Mouse (Mus musculus) stomach, embryonic 14.5 days (tissue): ENCODE data around the gene Parp14. TPM values are rescaled to one million over a fixed set of nuclear protein-coding genes. Genes with fewer than 3 reads are reported as not detected.

Source experiments
- ATAC-seq: fragments of 200-750 bp; cut with Nextera tagmentation; 2 replicates; pipeline ENCODE4 v1.8.0; 2017; ENCODE audit warnings: low read depth, moderate TSS enrichment; ENCODE audit not compliant: insufficient number of reproducible peaks, insufficient read depth, low FRiP score
- H3K27ac ChIP-seq: fragments of 300-500 bp; sonication (generic); 2 replicates; pipeline ENCODE4 v1.5.1; 2014; ENCODE audit warnings: mild to moderate bottlenecking, low read length, moderate library complexity, mixed read lengths
- H3K27me3 ChIP-seq: fragments of 300-500 bp; sonication (generic); 2 replicates; pipeline ENCODE4 v1.6.1; 2014; ENCODE audit warnings: low read length, control low read depth, mixed read lengths; ENCODE audit not compliant: control insufficient read depth, insufficient read depth
- H3K36me3 ChIP-seq: fragments of 300-500 bp; sonication (generic); 2 replicates; pipeline ENCODE4 v1.6.1; 2014; ENCODE audit warnings: mild to moderate bottlenecking, control low read depth, low read length, moderate library complexity, mixed read lengths; ENCODE audit not compliant: control insufficient read depth, insufficient read depth
- H3K4me1 ChIP-seq: fragments of 300-500 bp; sonication (generic); 2 replicates; pipeline ENCODE4 v1.6.1; 2014; ENCODE audit warnings: low read length, control low read depth, mixed read lengths; ENCODE audit not compliant: control insufficient read depth, insufficient read depth
- H3K4me2 ChIP-seq: fragments of 300-500 bp; sonication (generic); replicated peaks from 2 replicates; pipeline ENCODE4 v1.6.1; 2014; ENCODE audit warnings: low read depth, low read length, control low read depth
- H3K4me3 ChIP-seq: fragments of 300-500 bp; sonication (generic); 2 replicates; pipeline ENCODE4 v1.5.1; 2014; ENCODE audit warnings: low read depth, low read length, control low read depth
- H3K9ac ChIP-seq: fragments of 300-500 bp; sonication (generic); replicated peaks from 2 replicates; pipeline ENCODE4 v1.6.1; 2014; ENCODE audit warnings: low read depth, mild to moderate bottlenecking, control low read depth, low read length, moderate library complexity, mixed read lengths
- H3K9me3 ChIP-seq: fragments of 300-500 bp; sonication (generic); 2 replicates; pipeline ENCODE4 v1.6.1; 2016; ENCODE audit warnings: low read depth, low read length, control low read depth; ENCODE audit not compliant: control insufficient read depth
- WGBS: fragments of 180-500 bp; shearing (Covaris S2); extraction: QIAGEN DNeasy Blood & Tissue Kit; methylation state at CpG from one replicate; pipeline ENCODE4 v1.1.7; 2014; 5-methylcytosine and 5-hydroxymethylcytosine counted together
- polyA plus RNA-seq: library from polyadenylated mRNA; unstranded; fragments of >200 nt; fragmentation: Nextera tagmentation; extraction: Ambion mirVana; gene quantifications from 2 replicates; pipeline ENCODE4 v1.2.1, GENCODE M21; 2014

Parp14 gene
- polyA plus RNA-seq, 1 experiment from 2014 or later = 1.2 TPM

GRCm38 (mm10) chr16:35860236-35860635, 11.1 kb downstream of the Parp14 start:
- ATAC-seq = no peak
- H3K27ac ChIP-seq = no peak overlapping the region
- H3K36me3 ChIP-seq = no peaks in the 10 kb centered on the region
- no peak overlapping the region for H3K9ac ChIP-seq
- no peak overlapping the region for H3K4me3 ChIP-seq
- H3K4me1 ChIP-seq = no peaks in the 10 kb centered on the region
- WGBS = 50% methylated on average over 16 of the region's 16 CpGs
- H3K27me3 ChIP-seq = no peaks in the 10 kb centered on the region
- no peaks in the 10 kb centered on the region for H3K9me3 ChIP-seq
- H3K4me2 ChIP-seq = no peak overlapping the region

- WGBS = 88% methylated on average over 18 of the region's 18 CpGs
- Histone ChIP-seq H3K4me1 (no peaks in the 10 kb centered on the region), H3K9me3 (no peaks in the 10 kb centered on the region), H3K36me3 (no peaks in the 10 kb centered on the region), H3K9ac (no peak overlapping the region), H3K4me2 (no peak overlapping the region), H3K4me3 (no peak overlapping the region), H3K27ac (no peak overlapping the region), H3K27me3 (no peaks in the 10 kb centered on the region)
- ATAC-seq = no peak
Measured at GRCm38 (mm10) chr16:35856766-35857165, 14.6 kb downstream of the Parp14 start.

- Histone ChIP-seq H3K4me2 (no peak overlapping the region), H3K27me3 (no peaks in the 10 kb centered on the region), H3K9me3 (no peaks in the 10 kb centered on the region), H3K4me3 (no peak overlapping the region), H3K4me1 (no peaks in the 10 kb centered on the region), H3K27ac (no peak overlapping the region), H3K36me3 (no peaks in the 10 kb centered on the region), H3K9ac (no peak overlapping the region)
- ATAC-seq = no peak
- WGBS = 86% methylated on average over 4 of the region's 4 CpGs
Measured at GRCm38 (mm10) chr16:35855846-35856245, 15.5 kb downstream of the Parp14 start.

GRCm38 (mm10) chr16:35847138-35847537, 24.2 kb downstream of the Parp14 start:
- Histone ChIP-seq H3K4me1 (no peaks in the 10 kb centered on the region), H3K9me3 (no peaks in the 10 kb centered on the region), H3K27ac (no peak overlapping the region), H3K27me3 (no peaks in the 10 kb centered on the region), H3K36me3 (no peaks in the 10 kb centered on the region), H3K9ac (no peak overlapping the region), H3K4me3 (no peak overlapping the region), H3K4me2 (no peak overlapping the region)
- no peak for ATAC-seq

- Histone ChIP-seq H3K36me3 (no peaks in the 10 kb centered on the region), H3K9ac (no peak overlapping the region)
- 35% methylated on average over 1 of the region's 1 CpGs for WGBS
Measured at GRCm38 (mm10) chr16:35839680-35840079, 31.7 kb downstream of the Parp14 start.

GRCm38 (mm10) chr16:35834653-35835052, 36.7 kb downstream of the Parp14 start:
- Histone ChIP-seq H3K9me3 (no peaks in the 10 kb centered on the region), H3K9ac (no peak overlapping the region), H3K27ac (no peak overlapping the region), H3K4me3 (no peak overlapping the region), H3K4me1 (no peaks in the 10 kb centered on the region), H3K27me3 (no peaks in the 10 kb centered on the region), H3K4me2 (no peak overlapping the region), H3K36me3 (no peaks in the 10 kb centered on the region)
- 89% methylated on average over 8 of the region's 8 CpGs for WGBS
- ATAC-seq = no peak

More at GRCm38 (mm10) chr16:35839680-35840079, 31.7 kb downstream of the Parp14 start:
- no peak overlapping the region for H3K4me2 ChIP-seq
- no peaks in the 10 kb centered on the region for H3K9me3 ChIP-seq
- no peaks in the 10 kb centered on the region for H3K4me1 ChIP-seq
- H3K27ac ChIP-seq = no peak overlapping the region
- ATAC-seq = no peak
- H3K27me3 ChIP-seq = no peaks in the 10 kb centered on the region
- no peak overlapping the region for H3K4me3 ChIP-seq

GRCm38 (mm10) chr16:35832926-35833325, 38.4 kb downstream of the Parp14 start:
- no peak overlapping the region for H3K9ac ChIP-seq
- no peak overlapping the region for H3K27ac ChIP-seq
- no peak overlapping the region for H3K4me3 ChIP-seq
- H3K36me3 ChIP-seq = no peaks in the 10 kb centered on the region
- no peak for ATAC-seq
- 79% methylated on average over 3 of the region's 3 CpGs for WGBS
- no peaks in the 10 kb centered on the region for H3K4me1 ChIP-seq
- no peaks in the 10 kb centered on the region for H3K9me3 ChIP-seq
- H3K4me2 ChIP-seq = no peak overlapping the region
- H3K27me3 ChIP-seq = no peaks in the 10 kb centered on the region

GRCm38 (mm10) chr16:35829999-35830398, 41.3 kb downstream of the Parp14 start:
- Histone ChIP-seq H3K9ac (no peak overlapping the region), H3K27me3 (no peaks in the 10 kb centered on the region), H3K9me3 (no peaks in the 10 kb centered on the region), H3K4me3 (no peak overlapping the region), H3K4me2 (no peak overlapping the region), H3K4me1 (no peaks in the 10 kb centered on the region), H3K36me3 (no peaks in the 10 kb centered on the region), H3K27ac (no peak overlapping the region)
- WGBS = 30% methylated on average over 7 of the region's 7 CpGs
- no peak for ATAC-seq

GRCm38 (mm10) chr16:35817255-35818089, 53.9 kb downstream of the Parp14 start:
- no peak overlapping the region for H3K4me2 ChIP-seq

More at GRCm38 (mm10) chr16:35817255-35818089, 53.9 kb downstream of the Parp14 start:
- no peaks in the 10 kb centered on the region for H3K4me1 ChIP-seq
- no peak overlapping the region for H3K4me3 ChIP-seq
- ATAC-seq = peak; percentile 81; the same call in 1 of the 2 replicates
- H3K9me3 ChIP-seq = no peaks in the 10 kb centered on the region
- no peak overlapping the region for H3K27ac ChIP-seq
- WGBS = 34% methylated on average over 13 of the region's 13 CpGs
- H3K27me3 ChIP-seq = no peaks in the 10 kb centered on the region
- peaks cover 3% of the 10 kb centered on the region; the same call in 1 of the 2 replicates for H3K36me3 ChIP-seq
- no peak overlapping the region for H3K9ac ChIP-seq
